Mouse (Mus musculus): Measurements from ENCODE around the gene Fads3. TPM values are rescaled to one million over a fixed set of nuclear protein-coding genes. Genes with fewer than 3 reads are reported as not detected.
A peak's percentile ranks its signal among the peaks of the same experiment; 100 is the strongest.

The Fads3 gene
- total and polyA plus RNA-seq, 2 experiments from 2014 or later: 29.4 to 45.6 TPM

GRCm38 (mm10) chr19:10062292-10062691, 20.9 kb downstream of the Fads3 start:
- Histone ChIP-seq H3K4me2 (ENCODE audit: low read depth) (no peak overlapping the region), H3K27me3 (ENCODE audit: insufficient read depth, low read length) (no peaks in the 10 kb centered on the region), H3K9ac (no peak overlapping the region), H3K9me3 (ENCODE audit: low read length) (no peaks in the 10 kb centered on the region), H3K27ac (ENCODE audit: low read depth, low read length) (no peak overlapping the region), H3K4me3 (ENCODE audit: low read depth, low read length) (no peak overlapping the region), H3K36me3 (ENCODE audit: insufficient read depth) (peaks cover 77% of the 10 kb centered on the region), H3K4me1 (ENCODE audit: insufficient read depth) (no peaks in the 10 kb centered on the region)
- ATAC-seq (no peak), DNase-seq (no peak)
- no peak for TF ChIP-seq CTCF (IDR thresholded peaks at IDR 0.05; ENCODE audit: low read depth)
- 91% methylated on average over 8 of the region's 8 CpGs for WGBS

DNA sequence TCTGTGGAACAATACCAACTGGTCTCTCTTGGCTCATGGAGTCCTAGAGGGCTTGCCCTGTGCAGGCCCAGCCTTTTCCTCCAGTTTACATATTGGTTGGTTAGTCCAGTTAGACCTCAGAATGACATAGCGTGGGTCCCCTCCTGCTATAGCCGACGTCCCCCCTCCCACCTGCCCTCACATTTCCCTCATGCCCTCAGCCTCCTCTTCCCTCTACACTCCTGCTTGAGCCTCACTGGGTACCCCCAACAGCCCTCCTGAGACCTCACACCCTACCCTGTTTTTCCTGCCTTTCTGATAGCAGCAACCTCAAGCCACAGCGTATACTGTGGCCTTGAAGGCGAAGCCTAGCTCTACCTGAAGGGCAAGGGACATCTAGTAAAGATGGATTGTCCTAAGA, 21.5 kb downstream of the Fads3 start:
- Histone ChIP-seq H3K9ac (no peak overlapping the region), H3K4me3 (ENCODE audit: low read depth, low read length) (no peak overlapping the region), H3K36me3 (ENCODE audit: insufficient read depth) (peaks cover 76% of the 10 kb centered on the region), H3K27ac (ENCODE audit: low read depth, low read length) (no peak overlapping the region), H3K27me3 (ENCODE audit: insufficient read depth, low read length) (no peaks in the 10 kb centered on the region), H3K9me3 (ENCODE audit: low read length) (no peaks in the 10 kb centered on the region), H3K4me1 (ENCODE audit: insufficient read depth) (no peaks in the 10 kb centered on the region), H3K4me2 (ENCODE audit: low read depth) (no peak overlapping the region)
- ATAC-seq (no peak), DNase-seq (no peak)
- TF ChIP-seq CTCF (IDR thresholded peaks at IDR 0.05; ENCODE audit: low read depth): no peak
- 97% methylated on average over 5 of the region's 5 CpGs for WGBS

- Histone ChIP-seq H3K9ac (no peak overlapping the region), H3K4me3 (ENCODE audit: low read depth, low read length) (no peak overlapping the region), H3K4me1 (ENCODE audit: insufficient read depth) (no peaks in the 10 kb centered on the region), H3K9me3 (ENCODE audit: low read length) (no peaks in the 10 kb centered on the region), H3K27me3 (ENCODE audit: insufficient read depth, low read length) (no peaks in the 10 kb centered on the region), H3K4me2 (ENCODE audit: low read depth) (no peak overlapping the region), H3K36me3 (ENCODE audit: insufficient read depth) (peaks cover 80% of the 10 kb centered on the region), H3K27ac (ENCODE audit: low read depth, low read length) (no peak overlapping the region)
- 69% methylated on average over 10 of the region's 10 CpGs for WGBS
- DNase-seq: no peak
- ATAC-seq: no peak
- no peak for TF ChIP-seq CTCF (IDR thresholded peaks at IDR 0.05; ENCODE audit: low read depth)
These were observed 23.0 kb downstream of the Fads3 start for GRCm38 (mm10) chr19:10064173-10065012.

GRCm38 (mm10) chr19:10065465-10066188, 24.3 kb downstream of the Fads3 start:
- DNase-seq (no peak), ATAC-seq (no peak)
- Histone ChIP-seq H3K9ac (no peak overlapping the region), H3K4me3 (ENCODE audit: low read depth, low read length) (no peak overlapping the region), H3K9me3 (ENCODE audit: low read length) (no peaks in the 10 kb centered on the region), H3K36me3 (ENCODE audit: insufficient read depth) (peaks cover 92% of the 10 kb centered on the region), H3K27ac (ENCODE audit: low read depth, low read length) (no peak overlapping the region), H3K4me2 (ENCODE audit: low read depth) (no peak overlapping the region), H3K4me1 (ENCODE audit: insufficient read depth) (no peaks in the 10 kb centered on the region), H3K27me3 (ENCODE audit: insufficient read depth, low read length) (no peaks in the 10 kb centered on the region)
- 95% methylated on average over 5 of the region's 5 CpGs for WGBS
- no peak for TF ChIP-seq CTCF (IDR thresholded peaks at IDR 0.05; ENCODE audit: low read depth)

DNA sequence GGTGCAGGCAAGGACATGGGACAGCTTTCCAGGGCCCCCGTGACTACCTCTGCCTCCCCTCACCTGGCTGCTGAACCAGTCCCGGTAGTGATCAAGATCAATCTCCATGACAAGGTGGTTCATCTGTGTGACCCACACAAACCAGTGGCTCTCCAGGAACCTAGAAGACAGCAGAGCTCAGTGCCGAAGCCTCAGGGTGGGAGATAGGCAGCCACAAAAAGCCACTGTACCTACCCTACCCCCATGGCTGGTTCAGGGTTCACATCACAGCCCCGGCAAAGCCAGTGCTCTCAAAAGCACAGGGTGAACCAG, 24.8 kb downstream of the Fads3 start:
- Histone ChIP-seq H3K9me3 (ENCODE audit: low read length) (no peaks in the 10 kb centered on the region), H3K4me1 (ENCODE audit: insufficient read depth) (no peaks in the 10 kb centered on the region), H3K36me3 (ENCODE audit: insufficient read depth) (peaks cover 97% of the 10 kb centered on the region), H3K4me3 (ENCODE audit: low read depth, low read length) (no peak overlapping the region), H3K4me2 (ENCODE audit: low read depth) (no peak overlapping the region), H3K27me3 (ENCODE audit: insufficient read depth, low read length) (no peaks in the 10 kb centered on the region), H3K27ac (ENCODE audit: low read depth, low read length) (no peak overlapping the region), H3K9ac (no peak overlapping the region)
- ATAC-seq: no peak
- no peak for TF ChIP-seq CTCF (IDR thresholded peaks at IDR 0.05; ENCODE audit: low read depth)
- WGBS: 99% methylated on average over 4 of the region's 4 CpGs
- DNase-seq: no peak

DNA sequence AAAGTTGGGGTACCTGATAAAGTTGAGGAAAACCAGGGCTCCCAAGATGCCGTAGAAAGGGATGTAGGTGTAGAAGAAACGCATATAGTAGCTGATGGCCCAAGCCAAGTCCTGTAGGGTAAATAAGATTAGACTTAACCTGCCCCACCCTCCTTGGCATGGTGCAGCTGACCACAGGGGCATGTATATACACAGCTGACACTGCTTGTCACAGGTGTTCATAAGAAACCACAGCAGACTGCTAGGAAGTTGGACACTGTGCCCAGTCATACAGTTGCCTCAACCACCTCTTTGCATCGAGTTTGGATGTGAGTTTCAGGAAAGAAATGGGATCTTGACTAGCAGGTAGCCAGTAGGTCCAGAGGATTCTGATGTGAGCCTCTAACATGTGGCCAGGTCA, 25.1 kb downstream of the Fads3 start:
- Histone ChIP-seq H3K4me2 (ENCODE audit: low read depth) (no peak overlapping the region), H3K9me3 (ENCODE audit: low read length) (no peaks in the 10 kb centered on the region), H3K4me3 (ENCODE audit: low read depth, low read length) (no peak overlapping the region), H3K4me1 (ENCODE audit: insufficient read depth) (no peaks in the 10 kb centered on the region), H3K9ac (no peak overlapping the region), H3K27ac (ENCODE audit: low read depth, low read length) (no peak overlapping the region), H3K36me3 (ENCODE audit: insufficient read depth) (peaks cover 96% of the 10 kb centered on the region), H3K27me3 (ENCODE audit: insufficient read depth, low read length) (no peaks in the 10 kb centered on the region)
- 97% methylated on average over 3 of the region's 3 CpGs for WGBS
- ATAC-seq (no peak), DNase-seq (no peak)
- no peak for TF ChIP-seq CTCF (IDR thresholded peaks at IDR 0.05; ENCODE audit: low read depth)

DNA sequence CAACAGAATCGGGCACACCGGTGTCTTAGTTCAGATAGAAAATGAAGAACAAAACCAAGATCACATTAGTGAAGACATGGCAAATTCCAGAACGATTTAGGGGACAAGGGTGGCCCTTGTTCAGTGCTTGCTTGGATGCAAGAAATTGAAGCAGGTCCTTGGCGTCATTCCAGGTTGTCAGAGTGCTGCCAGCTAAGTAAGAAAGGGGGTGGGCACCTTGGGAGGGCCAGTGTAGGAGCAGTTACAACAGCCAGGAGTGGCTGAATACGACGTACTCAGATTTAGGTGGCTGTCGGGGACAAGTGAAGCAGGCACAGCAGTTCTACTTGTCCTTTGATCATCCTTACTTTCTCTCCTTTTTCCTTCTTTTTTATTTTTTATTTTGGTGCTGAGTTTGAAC, 26.3 kb downstream of the Fads3 start:
- no peaks in the 10 kb centered on the region for H3K9me3 ChIP-seq (ENCODE audit: low read length)
- H3K36me3 ChIP-seq (ENCODE audit: insufficient read depth): peaks cover 90% of the 10 kb centered on the region
- no peak for TF ChIP-seq CTCF (IDR thresholded peaks at IDR 0.05; ENCODE audit: low read depth)
- no peak overlapping the region for H3K4me3 ChIP-seq (ENCODE audit: low read depth, low read length)
- no peaks in the 10 kb centered on the region for H3K4me1 ChIP-seq (ENCODE audit: insufficient read depth)
- ATAC-seq: 0 out of 2 replicates have a peak, but pooled peaks have one; percentile 9
- H3K9ac ChIP-seq: no peak overlapping the region
- peak; percentile 59 for DNase-seq
- H3K27ac ChIP-seq (ENCODE audit: low read depth, low read length): no peak overlapping the region
- no peaks in the 10 kb centered on the region for H3K27me3 ChIP-seq (ENCODE audit: insufficient read depth, low read length)
- 37% methylated on average over 7 of the region's 7 CpGs for WGBS
- no peak overlapping the region for H3K4me2 ChIP-seq (ENCODE audit: low read depth)

All from forebrain, postnatal 0 days (tissue).